Mouse (Mus musculus): Measurements from ENCODE around the gene Pitpnm1. TPM values are rescaled to one million over a fixed set of nuclear protein-coding genes. Genes with fewer than 3 reads are reported as not detected.
A peak's percentile ranks its signal among the peaks of the same experiment; 100 is the strongest.

Pitpnm1 gene
- polyA plus RNA-seq, 1 experiment from 2014 or later, result 21.5 TPM

- peak; percentile 10; the same call in 1 of the 2 replicates for ATAC-seq (ENCODE audit: low FRiP score)
- Histone ChIP-seq H3K9me3 (no peaks in the 10 kb centered on the region), H3K27me3 (peaks cover 43% of the 10 kb centered on the region), H3K9ac (peak overlapping the region; percentile 66), H3K36me3 (replicated peaks) (no peaks in the 10 kb centered on the region), H3K4me3 (replicated peaks) (peak overlapping the region; percentile 57), H3K4me1 (peaks cover 54% of the 10 kb centered on the region), H3K4me2 (peak overlapping the region; percentile 95), H3K27ac (no peak overlapping the region)
- WGBS, result under 1% methylated on average over 52 of the region's 52 CpGs
Observed at GRCm38 (mm10) chr19:4100718-4101261, 992 bp downstream of the Pitpnm1 start.

GRCm38 (mm10) chr19:4101466-4101865 is 1.7 kb downstream of the Pitpnm1 start:
- H3K36me3 ChIP-seq (replicated peaks), result no peaks in the 10 kb centered on the region
- H3K27me3 ChIP-seq, result peaks cover 43% of the 10 kb centered on the region
- peaks cover 48% of the 10 kb centered on the region for H3K4me1 ChIP-seq
- H3K9ac ChIP-seq, result peak overlapping the region; percentile 66
- no peak overlapping the region for H3K27ac ChIP-seq
- peak overlapping the region; percentile 95 for H3K4me2 ChIP-seq
- no peak for ATAC-seq (ENCODE audit: low FRiP score)
- 43% methylated on average over 6 of the region's 6 CpGs for WGBS
- peak overlapping the region; percentile 57 for H3K4me3 ChIP-seq (replicated peaks)
- no peaks in the 10 kb centered on the region for H3K9me3 ChIP-seq

GRCm38 (mm10) chr19:4102049-4102448 is 2.3 kb downstream of the Pitpnm1 start:
- no peak overlapping the region for H3K9ac ChIP-seq
- 0 out of 2 replicates have a peak overlapping the region, but pooled peaks have one; percentile 95 for H3K4me2 ChIP-seq
- peaks cover 43% of the 10 kb centered on the region for H3K27me3 ChIP-seq

GRCm38 (mm10) chr19:4102626-4103025 is 2.8 kb downstream of the Pitpnm1 start:
- Histone ChIP-seq H3K4me1 (peaks cover 44% of the 10 kb centered on the region), H3K27me3 (peaks cover 43% of the 10 kb centered on the region), H3K9ac (no peak overlapping the region), H3K4me2 (no peak overlapping the region), H3K27ac (no peak overlapping the region), H3K9me3 (no peaks in the 10 kb centered on the region), H3K36me3 (replicated peaks) (peaks cover 4% of the 10 kb centered on the region; the same call in 1 of the 2 replicates), H3K4me3 (replicated peaks) (no peak overlapping the region)
- ATAC-seq (ENCODE audit: low FRiP score), result no peak
- 92% methylated on average over 12 of the region's 12 CpGs for WGBS

More at GRCm38 (mm10) chr19:4102049-4102448, 2.3 kb downstream of the Pitpnm1 start:
- no peaks in the 10 kb centered on the region for H3K36me3 ChIP-seq (replicated peaks)
- no peak for ATAC-seq (ENCODE audit: low FRiP score)
- H3K27ac ChIP-seq, result no peak overlapping the region
- 87% methylated on average over 2 of the region's 2 CpGs for WGBS
- no peaks in the 10 kb centered on the region for H3K9me3 ChIP-seq
- peaks cover 46% of the 10 kb centered on the region for H3K4me1 ChIP-seq
- no peak overlapping the region for H3K4me3 ChIP-seq (replicated peaks)

GRCm38 (mm10) chr19:4103294-4103693 is 3.5 kb downstream of the Pitpnm1 start:
- 94% methylated on average over 18 of the region's 18 CpGs for WGBS

GRCm38 (mm10) chr19:4103792-4104191 is 4.0 kb downstream of the Pitpnm1 start:
- H3K4me2 ChIP-seq, result no peak overlapping the region
- peaks cover 43% of the 10 kb centered on the region for H3K27me3 ChIP-seq
- H3K4me3 ChIP-seq (replicated peaks), result no peak overlapping the region
- WGBS, result 85% methylated on average over 3 of the region's 3 CpGs
- no peak overlapping the region for H3K9ac ChIP-seq
- no peak for ATAC-seq (ENCODE audit: low FRiP score)
- peaks cover 32% of the 10 kb centered on the region for H3K4me1 ChIP-seq
- H3K9me3 ChIP-seq, result no peaks in the 10 kb centered on the region
- no peak overlapping the region for H3K27ac ChIP-seq
- peaks cover 4% of the 10 kb centered on the region; the same call in 1 of the 2 replicates for H3K36me3 ChIP-seq (replicated peaks)

More at GRCm38 (mm10) chr19:4103294-4103693, 3.5 kb downstream of the Pitpnm1 start:
- Histone ChIP-seq H3K9me3 (no peaks in the 10 kb centered on the region), H3K27me3 (peaks cover 43% of the 10 kb centered on the region), H3K4me3 (replicated peaks) (no peak overlapping the region), H3K4me1 (peaks cover 37% of the 10 kb centered on the region), H3K9ac (no peak overlapping the region), H3K4me2 (no peak overlapping the region), H3K36me3 (replicated peaks) (peaks cover 4% of the 10 kb centered on the region; the same call in 1 of the 2 replicates), H3K27ac (no peak overlapping the region)
- ATAC-seq (ENCODE audit: low FRiP score), result no peak

- no peak overlapping the region for H3K4me3 ChIP-seq (replicated peaks)
- peaks cover 4% of the 10 kb centered on the region; the same call in 1 of the 2 replicates for H3K36me3 ChIP-seq (replicated peaks)
- H3K9ac ChIP-seq, result no peak overlapping the region
- WGBS, result 89% methylated on average over 16 of the region's 16 CpGs
- peaks cover 22% of the 10 kb centered on the region for H3K4me1 ChIP-seq
- no peaks in the 10 kb centered on the region for H3K9me3 ChIP-seq
- peaks cover 34% of the 10 kb centered on the region for H3K27me3 ChIP-seq
- no peak for ATAC-seq (ENCODE audit: low FRiP score)
- H3K27ac ChIP-seq, result no peak overlapping the region
- no peak overlapping the region for H3K4me2 ChIP-seq
Observed at GRCm38 (mm10) chr19:4104675-4105194, 4.9 kb downstream of the Pitpnm1 start.

- Histone ChIP-seq H3K27me3 (peaks cover 15% of the 10 kb centered on the region), H3K9me3 (no peaks in the 10 kb centered on the region), H3K27ac (no peak overlapping the region), H3K9ac (no peak overlapping the region), H3K36me3 (replicated peaks) (peaks cover 16% of the 10 kb centered on the region; the same call in 1 of the 2 replicates), H3K4me3 (replicated peaks) (no peak overlapping the region), H3K4me1 (peaks cover 3% of the 10 kb centered on the region; the same call in 1 of the 2 replicates), H3K4me2 (no peak overlapping the region)
- 92% methylated on average over 14 of the region's 14 CpGs for WGBS
- ATAC-seq (ENCODE audit: low FRiP score), result no peak
Observed at GRCm38 (mm10) chr19:4106654-4107053, 6.9 kb downstream of the Pitpnm1 start.

GRCm38 (mm10) chr19:4108535-4108934 is 8.7 kb downstream of the Pitpnm1 start:
- Histone ChIP-seq H3K9me3 (no peaks in the 10 kb centered on the region), H3K4me1 (no peaks in the 10 kb centered on the region), H3K27me3 (no peaks in the 10 kb centered on the region), H3K4me2 (no peak overlapping the region), H3K27ac (no peak overlapping the region), H3K36me3 (replicated peaks) (peaks cover 35% of the 10 kb centered on the region), H3K9ac (no peak overlapping the region), H3K4me3 (replicated peaks) (no peak overlapping the region)
- ATAC-seq (ENCODE audit: low FRiP score), result no peak
- 95% methylated on average over 9 of the region's 9 CpGs for WGBS

- no peak overlapping the region for H3K9ac ChIP-seq
- H3K4me1 ChIP-seq, result no peaks in the 10 kb centered on the region
- H3K27ac ChIP-seq, result no peak overlapping the region
- no peak overlapping the region for H3K4me2 ChIP-seq
- H3K27me3 ChIP-seq, result no peaks in the 10 kb centered on the region
- no peak for ATAC-seq (ENCODE audit: low FRiP score)
- H3K9me3 ChIP-seq, result no peaks in the 10 kb centered on the region
- no peak overlapping the region for H3K4me3 ChIP-seq (replicated peaks)
- peaks cover 69% of the 10 kb centered on the region for H3K36me3 ChIP-seq (replicated peaks)
- WGBS, result 95% methylated on average over 26 of the region's 26 CpGs
Observed at GRCm38 (mm10) chr19:4112063-4112960, 12.5 kb downstream of the Pitpnm1 start.

- no peak overlapping the region for H3K27ac ChIP-seq
- H3K9ac ChIP-seq, result no peak overlapping the region
- H3K36me3 ChIP-seq (replicated peaks), result peaks cover 75% of the 10 kb centered on the region
- no peak for ATAC-seq (ENCODE audit: low FRiP score)
- no peak overlapping the region for H3K4me2 ChIP-seq
- H3K27me3 ChIP-seq, result no peaks in the 10 kb centered on the region
- WGBS, result 88% methylated on average over 13 of the region's 13 CpGs
- no peaks in the 10 kb centered on the region for H3K4me1 ChIP-seq
- H3K4me3 ChIP-seq (replicated peaks), result no peak overlapping the region
- no peaks in the 10 kb centered on the region for H3K9me3 ChIP-seq
Observed at GRCm38 (mm10) chr19:4113186-4113805, 13.5 kb downstream of the Pitpnm1 start.

GRCm38 (mm10) chr19:4113806-4114230 is 14.0 kb downstream of the Pitpnm1 start:
- Histone ChIP-seq H3K9ac (no peak overlapping the region), H3K4me1 (no peaks in the 10 kb centered on the region), H3K27me3 (no peaks in the 10 kb centered on the region), H3K9me3 (no peaks in the 10 kb centered on the region), H3K4me3 (replicated peaks) (no peak overlapping the region), H3K27ac (no peak overlapping the region), H3K4me2 (no peak overlapping the region), H3K36me3 (replicated peaks) (peaks cover 75% of the 10 kb centered on the region)
- ATAC-seq (ENCODE audit: low FRiP score), result no peak
- 79% methylated on average over 5 of the region's 5 CpGs for WGBS

Measured in forebrain, embryonic 12.5 days (tissue).